Mouse (Mus musculus) intestine, postnatal 0 days (tissue): ENCODE measurements around the gene Gpc3. TPM values are rescaled to one million over a fixed set of nuclear protein-coding genes. Genes with fewer than 3 reads are reported as not detected.

ENCODE experiments used
- ATAC-seq: fragments of 200-750 bp; cut with Nextera tagmentation; 2 replicates; pipeline ENCODE4 v1.8.0; 2017; ENCODE audit warnings: mild to moderate bottlenecking, moderate TSS enrichment, moderate library complexity
- H3K27ac ChIP-seq: fragments of 300-500 bp; sonication (generic); 2 replicates; pipeline ENCODE4 v1.5.1; 2014; ENCODE audit warnings: mild to moderate bottlenecking, low read depth, low read length, moderate library complexity
- H3K27me3 ChIP-seq: fragments of 300-500 bp; sonication (generic); replicated peaks from 2 replicates; pipeline ENCODE4 v1.6.1; 2014; ENCODE audit warnings: low read length, mixed read lengths; ENCODE audit not compliant: control insufficient read depth, insufficient read depth
- H3K36me3 ChIP-seq: fragments of 300-500 bp; sonication (generic); 2 replicates; pipeline ENCODE4 v1.6.1; 2014; ENCODE audit warnings: mild to moderate bottlenecking, moderate library complexity; ENCODE audit not compliant: control insufficient read depth, insufficient read depth
- H3K4me1 ChIP-seq: fragments of 300-500 bp; sonication (generic); replicated peaks from 2 replicates; pipeline ENCODE4 v1.6.1; 2014; ENCODE audit warnings: antibody characterized with exemption, low read length, mixed read lengths; ENCODE audit not compliant: control insufficient read depth, insufficient read depth
- H3K4me2 ChIP-seq: fragments of 300-500 bp; sonication (generic); replicated peaks from 2 replicates; pipeline ENCODE4 v1.6.1; 2014; ENCODE audit warnings: low read depth, mild to moderate bottlenecking, moderate library complexity
- H3K4me3 ChIP-seq: fragments of 300-500 bp; sonication (generic); 2 replicates; pipeline ENCODE4 v1.5.1; 2014; ENCODE audit warnings: low read depth, low read length
- H3K9ac ChIP-seq: fragments of 300-500 bp; sonication (generic); 2 replicates; pipeline ENCODE4 v1.6.1; 2014; ENCODE audit warnings: mild to moderate bottlenecking, low read depth, low read length
- H3K9me3 ChIP-seq: fragments of 300-500 bp; sonication (generic); 2 replicates; pipeline ENCODE4 v1.6.1; 2016; ENCODE audit warnings: mixed run types; ENCODE audit not compliant: control insufficient read depth
- CTCF ChIP-seq: sonication (generic); IDR thresholded peaks from 2 replicates; pipeline ENCODE4 v1.5.1; 2016; ENCODE audit warnings: low read depth, mild to moderate bottlenecking, control low read depth, antibody characterized with exemption, moderate library complexity
- WGBS: fragments of 180-500 bp; shearing (Covaris S2); extraction: QIAGEN DNeasy Blood & Tissue Kit; methylation state at CpG from one replicate; pipeline ENCODE4 v1.1.7; 2014; 5-methylcytosine and 5-hydroxymethylcytosine counted together
- polyA plus RNA-seq: library from polyadenylated mRNA; unstranded; fragments of >200 nt; fragmentation: Nextera tagmentation; extraction: Ambion mirVana; gene quantifications from 2 replicates; pipeline ENCODE4 v1.2.1, GENCODE M21; 2015

Gene Gpc3
- polyA plus RNA-seq, 1 experiment from 2014 or later: 240 TPM

- no peak overlapping the region for H3K27ac ChIP-seq
- no peaks in the 10 kb centered on the region for H3K36me3 ChIP-seq
- TF ChIP-seq CTCF: no peak
- no peaks in the 10 kb centered on the region for H3K9me3 ChIP-seq
- no peaks in the 10 kb centered on the region for H3K27me3 ChIP-seq
- H3K4me3 ChIP-seq: no peak overlapping the region
- no peak overlapping the region for H3K4me2 ChIP-seq
- no peaks in the 10 kb centered on the region for H3K4me1 ChIP-seq
- ATAC-seq: no peak
- no peak overlapping the region for H3K9ac ChIP-seq
- WGBS: 70% methylated on average over 6 of the region's 6 CpGs
Observed at GRCm38 (mm10) chrX:52348773-52349172, 265.0 kb downstream of the Gpc3 start.

- no peak for TF ChIP-seq CTCF
- Histone ChIP-seq H3K4me2 (no peak overlapping the region), H3K27ac (no peak overlapping the region), H3K9me3 (no peaks in the 10 kb centered on the region), H3K27me3 (no peaks in the 10 kb centered on the region), H3K36me3 (no peaks in the 10 kb centered on the region), H3K4me1 (no peaks in the 10 kb centered on the region), H3K4me3 (no peak overlapping the region), H3K9ac (no peak overlapping the region)
- ATAC-seq: no peak
- 63% methylated on average over 3 of the region's 3 CpGs for whole genome bisulfite sequencing
Observed at GRCm38 (mm10) chrX:52344018-52344417, 269.7 kb downstream of the Gpc3 start.

- H3K27ac ChIP-seq: no peak overlapping the region
- H3K27me3 ChIP-seq: no peaks in the 10 kb centered on the region
- no peaks in the 10 kb centered on the region for H3K4me1 ChIP-seq
- no peak overlapping the region for H3K9ac ChIP-seq
- TF ChIP-seq CTCF: no peak
- no peak overlapping the region for H3K4me3 ChIP-seq
- no peak overlapping the region for H3K4me2 ChIP-seq
- no peak for ATAC-seq
- H3K9me3 ChIP-seq: no peaks in the 10 kb centered on the region
- H3K36me3 ChIP-seq: no peaks in the 10 kb centered on the region
- 72% methylated on average over 3 of the region's 3 CpGs for WGBS
Observed at GRCm38 (mm10) chrX:52340251-52340650, 273.5 kb downstream of the Gpc3 start.

- Histone ChIP-seq H3K27ac (no peak overlapping the region), H3K4me3 (no peak overlapping the region), H3K9ac (no peak overlapping the region), H3K4me1 (no peaks in the 10 kb centered on the region), H3K27me3 (no peaks in the 10 kb centered on the region), H3K36me3 (no peaks in the 10 kb centered on the region), H3K4me2 (no peak overlapping the region), H3K9me3 (no peaks in the 10 kb centered on the region)
- WGBS: 85% methylated on average over 4 of the region's 4 CpGs
- TF ChIP-seq CTCF: no peak
- no peak for ATAC-seq
Observed at GRCm38 (mm10) chrX:52321791-52322190, 292.0 kb downstream of the Gpc3 start.

- Histone ChIP-seq H3K9me3 (no peaks in the 10 kb centered on the region), H3K36me3 (no peaks in the 10 kb centered on the region), H3K27ac (no peak overlapping the region), H3K4me3 (no peak overlapping the region), H3K27me3 (no peaks in the 10 kb centered on the region), H3K9ac (no peak overlapping the region), H3K4me1 (no peaks in the 10 kb centered on the region), H3K4me2 (no peak overlapping the region)
- WGBS: 64% methylated on average over 4 of the region's 4 CpGs
- no peak for TF ChIP-seq CTCF
- ATAC-seq: no peak
Observed at GRCm38 (mm10) chrX:52320653-52321052, 293.1 kb downstream of the Gpc3 start.

GRCm38 (mm10) chrX:52310976-52311375 is 302.8 kb downstream of the Gpc3 start:
- no peaks in the 10 kb centered on the region for H3K27me3 ChIP-seq
- no peak overlapping the region for H3K4me3 ChIP-seq
- no peak for TF ChIP-seq CTCF
- H3K4me2 ChIP-seq: no peak overlapping the region
- no peak overlapping the region for H3K9ac ChIP-seq
- WGBS: 85% methylated on average over 2 of the region's 2 CpGs
- H3K4me1 ChIP-seq: no peaks in the 10 kb centered on the region
- H3K27ac ChIP-seq: no peak overlapping the region
- H3K36me3 ChIP-seq: no peaks in the 10 kb centered on the region
- H3K9me3 ChIP-seq: no peaks in the 10 kb centered on the region
- no peak for ATAC-seq

- Histone ChIP-seq H3K9me3 (no peaks in the 10 kb centered on the region), H3K9ac (no peak overlapping the region), H3K36me3 (no peaks in the 10 kb centered on the region), H3K27me3 (no peaks in the 10 kb centered on the region), H3K4me1 (no peaks in the 10 kb centered on the region), H3K27ac (no peak overlapping the region), H3K4me3 (no peak overlapping the region), H3K4me2 (no peak overlapping the region)
- TF ChIP-seq CTCF: no peak
- whole genome bisulfite sequencing: 87% methylated on average over 4 of the region's 4 CpGs
- ATAC-seq: no peak
Observed at GRCm38 (mm10) chrX:52305226-52305625, 308.5 kb downstream of the Gpc3 start.
